In the genomic region with DNA sequence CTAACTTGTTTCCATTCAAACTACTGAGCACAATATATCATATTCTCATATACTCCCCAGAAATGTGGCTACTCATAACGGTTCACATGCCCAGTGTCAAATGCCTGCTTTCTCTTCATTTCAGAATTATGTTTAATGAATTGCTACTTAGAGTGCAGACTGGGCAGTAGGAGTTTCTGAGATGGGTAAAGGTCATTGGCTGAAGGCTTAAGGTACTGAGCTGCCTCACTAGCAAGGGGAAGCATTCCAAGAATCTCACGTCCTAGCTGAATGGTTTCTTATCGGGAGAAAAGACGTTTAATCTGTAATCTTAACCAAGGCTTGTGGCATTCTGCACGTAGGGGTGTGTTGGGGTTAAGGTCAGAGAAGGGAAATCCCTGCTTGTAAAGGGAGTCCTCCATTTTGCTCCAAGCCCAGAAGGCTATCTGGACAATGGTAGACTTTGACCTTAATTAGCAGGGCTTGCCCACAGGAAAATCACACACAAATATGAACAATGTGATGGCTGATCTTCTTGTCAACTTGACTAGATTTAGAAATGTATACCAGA, we compare ENCODE assay signal across 11 mouse cellular contexts.
"Had no signal": no experiment of that assay in that cellular context is flagged by ENCODE, and none has a peak within 500 bp of the region (broad histone marks: within the 10 kb centered on the region; RNA-seq: fewer than 3 reads in every experiment).

No protein-coding gene starts in this region.

- H3K27ac ChIP-seq: left cerebral cortex, adult 2 months; liver, embryonic 13.5 days had no signal

- H3K9ac ChIP-seq: liver, embryonic 13.5 days had no signal

- H3K4me3 ChIP-seq: left cerebral cortex, adult 2 months; liver, embryonic 13.5 days had no signal

- H3K4me2 ChIP-seq: liver, embryonic 13.5 days; midbrain, embryonic 11.5 days had no signal

- H3K9me3 ChIP-seq: liver, embryonic 13.5 days had no signal

- ATAC-seq: hindbrain, embryonic 16.5 days had no signal

- DNase-seq: layer of hippocampus, postnatal 36 days; liver, embryonic 13.5 days; lung, adult 2 months; lung, postnatal 14 days; lung, postnatal 4 days; midbrain, embryonic 14.5 days; right cerebral cortex, postnatal 4 days; thymus, postnatal 25 days had no signal

- H3K36me3 ChIP-seq: liver, embryonic 13.5 days had no signal

- H3K4me1 ChIP-seq: liver, embryonic 13.5 days had no signal

- H3K27me3 ChIP-seq: liver, embryonic 13.5 days had no signal
